Mouse (Mus musculus) midbrain, embryonic 10.5 days (tissue): ENCODE measurements around the gene Ecm1. TPM values are rescaled to one million over a fixed set of nuclear protein-coding genes. Genes with fewer than 3 reads are reported as not detected.

Source experiments
- DNase-seq: peaks from one replicate; pipeline ENCODE4 v3.0.0-alpha.2; 2017; ENCODE audit warnings: low spot score
- H3K27ac ChIP-seq: fragments of 300-500 bp; sonication (generic); replicated peaks from 2 replicates; pipeline ENCODE4 v1.5.1; 2016; ENCODE audit warnings: mild to moderate bottlenecking
- H3K27me3 ChIP-seq: fragments of 300-500 bp; sonication (generic); 2 replicates; pipeline ENCODE4 v1.6.1; 2016; ENCODE audit warnings: low read depth, mild to moderate bottlenecking; ENCODE audit not compliant: poor library complexity, severe bottlenecking
- H3K36me3 ChIP-seq: fragments of 300-500 bp; sonication (generic); 2 replicates; pipeline ENCODE4 v1.6.1; 2016; ENCODE audit warnings: mild to moderate bottlenecking, moderate library complexity
- H3K4me1 ChIP-seq: fragments of 300-500 bp; sonication (generic); 2 replicates; pipeline ENCODE4 v1.6.1; 2016
- H3K4me3 ChIP-seq: fragments of 300-500 bp; sonication (generic); 2 replicates; pipeline ENCODE4 v1.5.1; 2016; ENCODE audit warnings: mild to moderate bottlenecking, moderate library complexity
- H3K9me3 ChIP-seq: fragments of 300-500 bp; sonication (generic); replicated peaks from 2 replicates; pipeline ENCODE4 v1.6.1; 2016; ENCODE audit warnings: mild to moderate bottlenecking
- WGBS: fragments of 180-500 bp; shearing (Covaris S2); methylation state at CpG from one replicate; pipeline ENCODE4 v1.1.7; 2016; 5-methylcytosine and 5-hydroxymethylcytosine counted together
- polyA plus RNA-seq: library from polyadenylated mRNA; unstranded; fragments of >200 nt; fragmentation: Nextera tagmentation; extraction: Ambion mirVana; gene quantifications from 2 replicates; pipeline ENCODE4 v1.2.1, GENCODE M21; 2016

Gene Ecm1
- polyA plus RNA-seq: 18.1 and 19.5 TPM in 2 replicates

- DNase-seq: no peak
- no peak within 1 kb of the TSS for H3K4me3 ChIP-seq
- no peaks in the 10 kb centered on the region for H3K9me3 ChIP-seq
- no peaks in the 10 kb centered on the region for H3K27me3 ChIP-seq
- 0 out of 2 replicates have a peak within 1 kb of the TSS, but pooled peaks have one; percentile 7 for H3K27ac ChIP-seq
- 79% methylated on average over 7 of the region's 7 CpGs for WGBS
- peaks cover 5% of the 10 kb centered on the region; the same call in 1 of the 2 replicates for H3K4me1 ChIP-seq
- peaks cover 99% of the 10 kb centered on the region for H3K36me3 ChIP-seq
These were observed at the start of gene Ecm1 for GRCm38 (mm10) chr3:95739353-95740104. Gene Ecm1, minus strand, starts transcription at chr3:95739569.

GRCm38 (mm10) chr3:95785501-95785900 lies 46.1 kb upstream of the Ecm1 start:
- peaks cover 86% of the 10 kb centered on the region for H3K36me3 ChIP-seq
- 93% methylated on average over 4 of the region's 4 CpGs for WGBS
- H3K27ac ChIP-seq: no peak overlapping the region
- H3K4me1 ChIP-seq: no peaks in the 10 kb centered on the region
- H3K9me3 ChIP-seq: no peaks in the 10 kb centered on the region
- DNase-seq: no peak
- H3K4me3 ChIP-seq: no peak overlapping the region
- no peaks in the 10 kb centered on the region for H3K27me3 ChIP-seq

GRCm38 (mm10) chr3:95771985-95772384 lies 32.6 kb upstream of the Ecm1 start:
- Histone ChIP-seq H3K27me3 (no peaks in the 10 kb centered on the region), H3K36me3 (peaks cover 100% of the 10 kb centered on the region), H3K4me3 (no peak overlapping the region), H3K4me1 (no peaks in the 10 kb centered on the region), H3K27ac (no peak overlapping the region), H3K9me3 (no peaks in the 10 kb centered on the region)
- no peak for DNase-seq

GRCm38 (mm10) chr3:95765534-95765933 lies 26.2 kb upstream of the Ecm1 start:
- Histone ChIP-seq H3K27ac (no peak overlapping the region), H3K4me1 (peaks cover 25% of the 10 kb centered on the region), H3K27me3 (no peaks in the 10 kb centered on the region), H3K4me3 (no peak overlapping the region), H3K36me3 (peaks cover 75% of the 10 kb centered on the region), H3K9me3 (no peaks in the 10 kb centered on the region)
- 93% methylated on average over 10 of the region's 10 CpGs for WGBS
- DNase-seq: no peak

GRCm38 (mm10) chr3:95763811-95764210 lies 24.4 kb upstream of the Ecm1 start:
- H3K36me3 ChIP-seq: peaks cover 57% of the 10 kb centered on the region

GRCm38 (mm10) chr3:95762961-95763360 lies 23.6 kb upstream of the Ecm1 start:
- WGBS: 52% methylated on average over 6 of the region's 6 CpGs
- Histone ChIP-seq H3K9me3 (no peaks in the 10 kb centered on the region), H3K36me3 (peaks cover 49% of the 10 kb centered on the region), H3K4me3 (no peak overlapping the region), H3K4me1 (peaks cover 30% of the 10 kb centered on the region), H3K27me3 (no peaks in the 10 kb centered on the region), H3K27ac (peak overlapping the region; percentile 65; the same call in 1 of the 2 replicates)
- DNase-seq: no peak

More at GRCm38 (mm10) chr3:95763811-95764210, 24.4 kb upstream of the Ecm1 start:
- Histone ChIP-seq H3K27me3 (no peaks in the 10 kb centered on the region), H3K4me1 (peaks cover 27% of the 10 kb centered on the region), H3K4me3 (no peak overlapping the region), H3K9me3 (no peaks in the 10 kb centered on the region), H3K27ac (peak overlapping the region; percentile 42; the same call in 1 of the 2 replicates)
- no peak for DNase-seq
- WGBS: 80% methylated on average over 10 of the region's 10 CpGs

- no peak for DNase-seq
- Histone ChIP-seq H3K4me1 (peaks cover 30% of the 10 kb centered on the region), H3K4me3 (no peak overlapping the region), H3K36me3 (peaks cover 37% of the 10 kb centered on the region), H3K27me3 (no peaks in the 10 kb centered on the region), H3K27ac (peak overlapping the region; percentile 55), H3K9me3 (no peaks in the 10 kb centered on the region)
- 62% methylated on average over 4 of the region's 4 CpGs for WGBS
These were observed 22.4 kb upstream of the Ecm1 start for GRCm38 (mm10) chr3:95761771-95762170.

- Histone ChIP-seq H3K4me3 (no peak overlapping the region), H3K9me3 (no peaks in the 10 kb centered on the region), H3K36me3 (peaks cover 26% of the 10 kb centered on the region), H3K27ac (no peak overlapping the region), H3K4me1 (peaks cover 30% of the 10 kb centered on the region), H3K27me3 (no peaks in the 10 kb centered on the region)
- no peak for DNase-seq
These were observed 21.3 kb upstream of the Ecm1 start for GRCm38 (mm10) chr3:95760656-95761055.

- Histone ChIP-seq H3K36me3 (peaks cover 20% of the 10 kb centered on the region), H3K4me1 (peaks cover 30% of the 10 kb centered on the region), H3K27ac (no peak within 1 kb of the TSS), H3K4me3 (no peak within 1 kb of the TSS), H3K9me3 (no peaks in the 10 kb centered on the region), H3K27me3 (no peaks in the 10 kb centered on the region)
- WGBS: 91% methylated on average over 6 of the region's 6 CpGs
- DNase-seq: no peak
These were observed 20.7 kb upstream of the Ecm1 start, which contains the start of gene Tars2 for GRCm38 (mm10) chr3:95760106-95760505. Gene Tars2, minus strand, starts transcription at chr3:95760206.

- peaks cover 6% of the 10 kb centered on the region for H3K36me3 ChIP-seq
- WGBS: 60% methylated on average over 9 of the region's 9 CpGs
- no peaks in the 10 kb centered on the region for H3K9me3 ChIP-seq
- DNase-seq: no peak
- H3K27me3 ChIP-seq: no peaks in the 10 kb centered on the region
- no peak overlapping the region for H3K4me3 ChIP-seq
- peaks cover 35% of the 10 kb centered on the region for H3K4me1 ChIP-seq
- H3K27ac ChIP-seq: no peak overlapping the region
These were observed 19.3 kb upstream of the Ecm1 start for GRCm38 (mm10) chr3:95758467-95759218.

GRCm38 (mm10) chr3:95756808-95757207 lies 17.4 kb upstream of the Ecm1 start:
- Histone ChIP-seq H3K4me1 (peaks cover 20% of the 10 kb centered on the region), H3K9me3 (no peaks in the 10 kb centered on the region), H3K27ac (no peak overlapping the region), H3K4me3 (no peak overlapping the region), H3K36me3 (peaks cover 11% of the 10 kb centered on the region), H3K27me3 (no peaks in the 10 kb centered on the region)
- no peak for DNase-seq
- 89% methylated on average over 2 of the region's 2 CpGs for WGBS

- H3K4me3 ChIP-seq: peak overlapping the region; percentile 88
- WGBS: under 1% methylated on average over 30 of the region's 30 CpGs
- H3K27me3 ChIP-seq: no peaks in the 10 kb centered on the region
- H3K27ac ChIP-seq: peak overlapping the region; percentile 87
- H3K36me3 ChIP-seq: peaks cover 34% of the 10 kb centered on the region
- DNase-seq: peak; percentile 88
- no peaks in the 10 kb centered on the region for H3K9me3 ChIP-seq
- H3K4me1 ChIP-seq: peaks cover 17% of the 10 kb centered on the region
These were observed 15.2 kb upstream of the Ecm1 start for GRCm38 (mm10) chr3:95754345-95755206.
